In genomic region chr7:78190931-78191653, GRCm38 (mm10) we compare ENCODE assay signal across 8 mouse cellular contexts.
A peak's percentile ranks its signal among the peaks of the same experiment; 100 is the strongest.
DNase-seq lines count a peak whose midpoint lies in the region; ATAC-seq lines count a peak whose summit lies in the region.

No protein-coding gene starts in this region.

- peak overlapping the region; percentile 16; the same call in 1 of the 2 replicates for H3K4me2 ChIP-seq in heart, embryonic 13.5 days
- peak overlapping the region; percentile 6; the same call in 1 of the 2 replicates for H3K4me2 ChIP-seq in hindbrain, embryonic 16.5 days (ENCODE audit: low read length)
- peak overlapping the region; percentile 26 for H3K4me2 ChIP-seq in midbrain, embryonic 16.5 days (ENCODE audit: low read length)
- no peak overlapping the region for H3K4me2 ChIP-seq in intestine, embryonic 15.5 days (replicated peaks)

- H3K4me1 ChIP-seq in heart, embryonic 13.5 days = no peaks in the 10 kb centered on the region
- H3K4me1 ChIP-seq in heart, embryonic 10.5 days = 0 out of 2 replicates have a peak, but pooled peaks cover 5% of the 10 kb centered on the region
- H3K4me1 ChIP-seq in hindbrain, embryonic 16.5 days (ENCODE audit: control insufficient read depth, insufficient read depth, low read depth, low read length) = peaks cover 7% of the 10 kb centered on the region
- H3K4me1 ChIP-seq in midbrain, embryonic 16.5 days (ENCODE audit: control insufficient read depth, insufficient read depth, low read length) = peaks cover 9% of the 10 kb centered on the region
- H3K4me1 ChIP-seq in intestine, embryonic 15.5 days (replicated peaks) = no peaks in the 10 kb centered on the region

- H3K9ac ChIP-seq in heart, embryonic 13.5 days = no peak overlapping the region
- no peak overlapping the region for H3K9ac ChIP-seq in hindbrain, embryonic 16.5 days (ENCODE audit: low read depth, low read length)
- no peak overlapping the region for H3K9ac ChIP-seq in midbrain, embryonic 16.5 days (ENCODE audit: low read depth, low read length)
- no peak overlapping the region for H3K9ac ChIP-seq in intestine, embryonic 15.5 days

- peaks cover 10% of the 10 kb centered on the region; the same call in 1 of the 2 replicates for H3K27me3 ChIP-seq in heart, embryonic 13.5 days (replicated peaks)
- peaks cover 5% of the 10 kb centered on the region; the same call in 1 of the 2 replicates for H3K27me3 ChIP-seq in heart, embryonic 10.5 days (ENCODE audit: insufficient read depth, poor library complexity, severe bottlenecking)
- no peaks in the 10 kb centered on the region for H3K27me3 ChIP-seq in hindbrain, embryonic 16.5 days (replicated peaks; ENCODE audit: control insufficient read depth, insufficient read depth, low read length)
- H3K27me3 ChIP-seq in midbrain, embryonic 16.5 days (ENCODE audit: control insufficient read depth, insufficient read depth, low read depth, low read length) = no peaks in the 10 kb centered on the region
- H3K27me3 ChIP-seq in intestine, embryonic 15.5 days (replicated peaks) = no peaks in the 10 kb centered on the region

- ATAC-seq in heart, embryonic 13.5 days (ENCODE audit: extremely low read depth, insufficient number of reproducible peaks, low FRiP score, low TSS enrichment) = no peak
- ATAC-seq in hindbrain, embryonic 16.5 days = peak; percentile 96
- ATAC-seq in midbrain, embryonic 16.5 days = peak; percentile 90
- ATAC-seq in intestine, embryonic 15.5 days = no peak
- ATAC-seq in erythroid progenitor cell, adult 5-6 weeks (replicated peaks; ENCODE audit: low FRiP score, poor library complexity, severe bottlenecking) = no peak

- H3K9me3 ChIP-seq in heart, embryonic 13.5 days = no peaks in the 10 kb centered on the region
- H3K9me3 ChIP-seq in heart, embryonic 10.5 days = no peaks in the 10 kb centered on the region
- H3K9me3 ChIP-seq in hindbrain, embryonic 16.5 days (ENCODE audit: control insufficient read depth, low read length) = no peaks in the 10 kb centered on the region
- no peaks in the 10 kb centered on the region for H3K9me3 ChIP-seq in midbrain, embryonic 16.5 days (replicated peaks; ENCODE audit: control insufficient read depth, low read length, poor library complexity, severe bottlenecking)
- no peaks in the 10 kb centered on the region for H3K9me3 ChIP-seq in intestine, embryonic 15.5 days

- H3K36me3 ChIP-seq in heart, embryonic 13.5 days = no peaks in the 10 kb centered on the region
- H3K36me3 ChIP-seq in heart, embryonic 10.5 days = no peaks in the 10 kb centered on the region
- no peaks in the 10 kb centered on the region for H3K36me3 ChIP-seq in hindbrain, embryonic 16.5 days (ENCODE audit: control insufficient read depth, insufficient read depth, low read length)
- H3K36me3 ChIP-seq in midbrain, embryonic 16.5 days (ENCODE audit: control insufficient read depth, insufficient read depth, low read length) = no peaks in the 10 kb centered on the region
- H3K36me3 ChIP-seq in intestine, embryonic 15.5 days = no peaks in the 10 kb centered on the region

- intact Hi-C loops in heart, postnatal 10 days (cut with DNase I) = no loop called here

- no peak overlapping the region for H3K27ac ChIP-seq in heart, embryonic 13.5 days (replicated peaks)
- no peak overlapping the region for H3K27ac ChIP-seq in heart, embryonic 10.5 days
- peak overlapping the region; percentile 27; the same call in 1 of the 2 replicates for H3K27ac ChIP-seq in hindbrain, embryonic 16.5 days (ENCODE audit: low read depth, low read length)
- peak overlapping the region; percentile 75 for H3K27ac ChIP-seq in midbrain, embryonic 16.5 days (ENCODE audit: low read length)
- H3K27ac ChIP-seq in intestine, embryonic 15.5 days = no peak overlapping the region

- DNase-seq in heart, embryonic 10.5 days (ENCODE audit: low spot score) = no peak
- peak; percentile 15 for DNase-seq in embryo, embryonic 9.5 days (ENCODE audit: extremely low spot score)
- DNase-seq in heart, postnatal 10 days = no peak

- no peak overlapping the region for H3K4me3 ChIP-seq in heart, embryonic 13.5 days
- H3K4me3 ChIP-seq in heart, embryonic 10.5 days = no peak overlapping the region; the same call in 1 of the 2 replicates
- H3K4me3 ChIP-seq in hindbrain, embryonic 16.5 days (ENCODE audit: low read length) = no peak overlapping the region
- H3K4me3 ChIP-seq in midbrain, embryonic 16.5 days (ENCODE audit: low read depth, low read length) = no peak overlapping the region
- H3K4me3 ChIP-seq in intestine, embryonic 15.5 days (replicated peaks) = no peak overlapping the region

- 13% methylated on average over 17 of the region's 17 CpGs for whole genome bisulfite sequencing in heart, embryonic 13.5 days
- WGBS in heart, embryonic 10.5 days = 14% methylated on average over 17 of the region's 17 CpGs
- WGBS in hindbrain, embryonic 16.5 days = 18% methylated on average over 17 of the region's 17 CpGs
- WGBS in midbrain, embryonic 16.5 days = 13% methylated on average over 17 of the region's 17 CpGs
- WGBS in intestine, embryonic 15.5 days = 27% methylated on average over 17 of the region's 17 CpGs

Comparison
In these comparisons a context has a peak if more than half of its experiments do, and no peak if none do; other contexts are left out.
1. ATAC-seq: peak in hindbrain, embryonic 16.5 days (single experiment) and midbrain, embryonic 16.5 days (single experiment); none in heart, embryonic 13.5 days (single experiment), intestine, embryonic 15.5 days (single experiment) and erythroid progenitor cell, adult 5-6 weeks (single experiment).
2. H3K27ac ChIP-seq: peak in hindbrain, embryonic 16.5 days (single experiment) and midbrain, embryonic 16.5 days (single experiment); none in heart, embryonic 13.5 days (single experiment), heart, embryonic 10.5 days (single experiment) and intestine, embryonic 15.5 days (single experiment).